Mouse (Mus musculus): ENCODE measurements around the gene Rsph6a.

The Rsph6a gene

DNA sequence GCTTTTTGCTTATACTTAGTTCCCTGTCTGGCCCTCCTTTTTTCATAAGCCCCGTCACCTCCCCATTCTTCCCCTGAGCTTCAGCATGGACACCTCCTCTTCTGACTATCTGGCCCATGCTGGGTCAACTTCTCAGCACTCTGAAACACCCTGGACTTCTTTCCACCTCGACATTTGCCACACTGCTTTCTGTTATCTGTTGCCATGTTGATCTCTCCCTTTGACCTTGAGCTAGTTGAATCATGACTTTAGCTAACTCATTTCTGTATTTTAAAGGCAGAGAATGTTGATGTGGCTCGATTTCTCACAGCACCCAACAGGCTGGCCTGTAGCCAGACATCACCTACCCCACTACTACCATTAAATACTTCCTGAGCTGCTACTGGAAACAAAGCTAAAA, 52.9 kb downstream of the Rsph6a start:
- no peak for DNase-seq

DNA sequence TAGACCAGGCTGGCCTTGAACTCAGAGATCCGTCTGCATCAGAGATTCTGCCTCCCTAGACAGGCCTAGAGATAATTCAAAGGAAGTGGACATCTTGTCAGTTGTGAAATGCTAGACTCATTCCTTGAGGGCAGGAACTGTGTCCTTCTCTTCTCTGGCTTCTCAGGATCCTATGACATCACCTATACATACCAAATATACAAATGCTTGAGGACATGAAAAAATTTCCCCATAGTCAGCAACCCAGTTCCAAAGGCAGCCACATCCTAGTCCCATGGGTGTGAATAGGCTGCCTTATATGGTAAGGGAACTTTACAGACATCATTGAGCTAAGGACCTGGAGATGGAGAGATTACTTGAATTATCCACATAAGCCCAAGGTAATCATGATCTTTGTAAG, 55.1 kb downstream of the Rsph6a start:
- no peak for DNase-seq

DNA sequence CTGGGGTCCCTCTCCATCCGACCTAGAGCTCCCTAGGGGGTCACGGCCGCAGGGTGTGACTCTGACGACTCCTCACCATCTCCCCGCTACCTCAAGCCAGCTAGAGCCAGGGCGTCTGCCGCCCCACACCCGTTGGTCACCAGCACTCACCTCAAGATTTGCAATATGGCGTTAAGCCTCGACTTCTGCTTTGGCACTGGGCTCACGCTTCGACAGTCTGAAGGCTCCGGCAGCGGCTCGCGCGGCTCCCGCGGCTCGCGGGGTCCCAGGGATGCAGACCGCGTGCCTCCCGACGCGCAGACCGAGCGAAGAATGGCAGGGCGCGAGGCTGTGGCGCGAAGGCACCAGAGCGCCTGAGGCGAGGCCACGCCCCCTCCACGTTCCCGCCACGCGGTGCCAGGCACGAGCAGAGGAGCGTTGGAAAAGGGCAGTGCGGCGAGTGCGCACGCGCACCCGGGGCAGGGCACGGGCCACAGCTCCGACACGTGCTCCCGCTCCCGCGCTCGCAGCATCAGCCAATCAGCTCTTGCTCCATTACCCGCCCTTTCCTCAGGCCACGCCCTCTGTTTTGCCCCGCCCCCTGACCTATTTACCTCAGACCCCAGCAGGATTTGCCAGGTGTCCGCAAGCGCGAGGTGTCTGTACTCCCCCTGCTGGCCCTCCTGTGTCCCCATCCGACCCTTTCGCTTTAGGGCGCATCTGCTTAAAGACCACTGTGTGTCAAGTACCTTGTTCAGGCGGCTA, 63.7 kb downstream of the Rsph6a start, which contains the start of gene Gm4969:
TSS of gene Gm4969 (minus strand) at position 341 of the 744 bp plus-strand sequence.
- peak in 1 of 2 experiments; percentile 31 for DNase-seq

DNA sequence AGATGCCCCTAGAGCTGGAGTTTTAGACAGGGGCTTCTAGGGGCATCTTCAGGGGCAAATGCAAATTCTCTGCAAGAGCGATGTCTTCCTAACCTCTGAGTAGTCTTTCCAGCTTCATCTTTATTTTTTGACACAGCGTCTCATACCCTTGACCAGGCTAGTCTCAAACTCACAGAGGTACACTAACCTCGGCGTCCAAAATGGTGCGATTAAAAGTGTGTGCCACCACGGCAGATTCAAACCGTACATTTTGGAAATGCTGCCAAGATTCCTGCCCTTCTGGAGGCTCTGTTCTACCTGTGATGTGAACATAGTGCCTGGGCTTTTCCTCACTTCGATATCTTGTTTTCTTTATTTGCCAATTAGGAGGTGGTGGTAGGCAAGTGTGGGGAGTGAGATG, 64.6 kb downstream of the Rsph6a start:
- DNase-seq: no peak

DNA sequence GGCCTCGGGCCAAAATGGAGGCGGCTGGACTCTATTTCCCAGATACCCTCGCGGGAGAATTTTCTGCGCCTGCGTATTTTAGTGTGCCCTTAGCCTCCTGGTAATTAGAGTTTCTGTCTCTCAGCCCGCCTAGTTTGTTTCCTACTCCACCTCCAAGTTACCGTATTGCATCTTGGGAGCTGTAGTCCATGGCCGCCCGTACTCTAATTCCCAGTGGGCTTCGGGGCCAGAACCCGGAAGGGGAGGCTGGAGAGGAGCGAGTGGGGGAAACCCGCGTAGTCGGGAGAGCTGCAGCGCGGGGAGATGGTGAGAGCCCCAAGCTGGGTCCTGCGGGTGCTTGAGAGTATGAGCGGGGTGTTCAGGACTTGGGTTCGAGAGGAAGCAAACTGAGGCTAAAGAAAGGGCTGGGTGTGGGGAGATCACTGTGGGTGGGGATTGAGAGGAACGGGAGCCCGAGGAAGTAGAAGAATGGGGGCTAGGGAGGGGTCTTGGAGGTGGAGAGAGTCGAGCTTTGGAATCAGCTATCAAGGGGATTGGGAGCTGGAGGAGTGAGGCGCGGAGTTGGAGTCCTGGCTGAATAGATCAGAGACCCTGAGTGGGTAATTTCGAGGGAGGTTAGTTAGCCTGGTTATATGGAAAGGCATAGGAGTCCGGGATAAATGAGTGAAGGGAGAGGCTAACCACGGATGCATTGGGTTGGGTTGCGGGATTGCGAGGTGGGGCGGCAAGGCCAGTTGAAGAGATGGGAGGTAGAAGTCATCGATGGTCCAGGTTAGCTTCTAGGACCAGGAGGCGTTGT, 65.3 kb downstream of the Rsph6a start, which contains the start of gene Fbxo46:
TSS of gene Fbxo46 (plus strand) at position 229 of the 799 bp plus-strand sequence.
- peak; percentile 81 to 86 for DNase-seq

DNA sequence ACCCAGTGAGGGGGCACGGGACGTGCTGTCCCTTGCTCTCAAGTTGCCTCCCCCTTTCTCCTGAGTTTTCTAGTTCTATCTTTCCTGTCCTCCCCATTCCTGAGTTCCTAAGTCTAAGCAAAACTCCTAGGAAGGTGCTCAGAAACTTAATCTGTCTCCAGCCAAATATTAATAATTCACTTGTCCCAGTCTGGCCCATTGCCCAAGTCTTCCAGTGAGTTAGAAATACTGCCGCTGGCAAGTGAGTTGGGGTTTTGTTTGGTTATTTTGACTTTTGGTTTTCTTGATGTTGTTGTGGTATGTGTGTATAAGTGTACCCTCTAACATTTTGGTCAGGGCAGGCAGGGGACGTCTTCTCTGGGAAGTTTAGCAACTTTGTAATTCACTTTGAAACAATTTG, 67.2 kb downstream of the Rsph6a start:
- no peak for DNase-seq
